Mouse (Mus musculus) NIH3T3 (cell line): ENCODE data around the gene Vwa8.
A peak's percentile ranks its signal among the peaks of the same experiment; 100 is the strongest.
"Not testable (repeated sequence)": the region's sequence is repeated elsewhere in the genome, so short reads cannot be mapped to it uniquely, and the experiment has no call there.

ENCODE experiments used
- DNase-seq: peaks from one replicate; pipeline ENCODE4 v3.0.0-alpha.2; 2012; ENCODE audit warnings: low read depth

Vwa8 gene

GRCm38 (mm10) chr14:78984296-78984695, 135.4 kb downstream of the Vwa8 start:
- DNase-seq, result peak; percentile 73

GRCm38 (mm10) chr14:78987543-78987942, 138.7 kb downstream of the Vwa8 start:
- DNase-seq, result no peak

- DNase-seq, result no peak
These were observed 143.6 kb downstream of the Vwa8 start for GRCm38 (mm10) chr14:78992456-78992855.

GRCm38 (mm10) chr14:78993515-78993914, 144.7 kb downstream of the Vwa8 start:
- no peak for DNase-seq

GRCm38 (mm10) chr14:78996359-78996758, 147.5 kb downstream of the Vwa8 start:
- no peak for DNase-seq

- peak; percentile 50 for DNase-seq
These were observed 154.7 kb downstream of the Vwa8 start for GRCm38 (mm10) chr14:79003576-79003975.

- DNase-seq, result not testable (repeated sequence)
These were observed 168.9 kb downstream of the Vwa8 start for GRCm38 (mm10) chr14:79017710-79018109.

GRCm38 (mm10) chr14:79018564-79018963, 169.7 kb downstream of the Vwa8 start:
- DNase-seq, result no peak

- DNase-seq, result no peak
These were observed 172.9 kb downstream of the Vwa8 start for GRCm38 (mm10) chr14:79021725-79022124.

GRCm38 (mm10) chr14:79028996-79029575, 180.2 kb downstream of the Vwa8 start:
- no peak for DNase-seq

GRCm38 (mm10) chr14:79030715-79031114, 181.9 kb downstream of the Vwa8 start:
- peak; percentile 6 for DNase-seq

- DNase-seq, result no peak
These were observed 182.4 kb downstream of the Vwa8 start for GRCm38 (mm10) chr14:79031230-79031740.

- no peak for DNase-seq
These were observed 184.5 kb downstream of the Vwa8 start for GRCm38 (mm10) chr14:79033396-79033795.

GRCm38 (mm10) chr14:79034511-79034913, 185.7 kb downstream of the Vwa8 start:
- no peak for DNase-seq

GRCm38 (mm10) chr14:79035575-79035974, 186.7 kb downstream of the Vwa8 start:
- DNase-seq, result no peak

- DNase-seq, result peak; percentile 32
These were observed 198.3 kb downstream of the Vwa8 start for GRCm38 (mm10) chr14:79047186-79047585.

GRCm38 (mm10) chr14:79047956-79048355, 199.1 kb downstream of the Vwa8 start:
- no peak for DNase-seq

- DNase-seq, result no peak
These were observed 200.7 kb downstream of the Vwa8 start for GRCm38 (mm10) chr14:79049544-79049943.

- DNase-seq, result peak; percentile 78
These were observed 216.8 kb downstream of the Vwa8 start for GRCm38 (mm10) chr14:79065636-79066035.

- DNase-seq, result no peak
These were observed 220.7 kb downstream of the Vwa8 start for GRCm38 (mm10) chr14:79069515-79069914.

- DNase-seq, result no peak
These were observed 225.9 kb downstream of the Vwa8 start for GRCm38 (mm10) chr14:79074786-79075185.

- peak; percentile 95 for DNase-seq
These were observed 227.9 kb downstream of the Vwa8 start for GRCm38 (mm10) chr14:79076560-79077300.

GRCm38 (mm10) chr14:79083573-79083972, 234.7 kb downstream of the Vwa8 start:
- DNase-seq, result no peak
